Mouse (Mus musculus) spleen, adult 10 weeks (tissue): ENCODE results near the gene Ppp4r2. TPM values are rescaled to one million over a fixed set of nuclear protein-coding genes. Genes with fewer than 3 reads are reported as not detected.

ENCODE experiments used
- polyA plus RNA-seq: library from polyadenylated mRNA; stranded (reverse); fragments of 350-450 nt; fragmentation: Illumina TruSeq; extraction: RNeasy Lipid Tissue Mini Kit (QIAGEN cat#74804); gene quantifications from one replicate; pipeline ENCODE4 v1.2.3, GENCODE M21; 2015; ENCODE audit warnings: low replicate concordance; ENCODE audit not compliant: insufficient read depth

The Ppp4r2 gene
- polyA plus RNA-seq: 145 TPM

GRCm38 (mm10) chr6:100833355-100833754 is at the start of gene Ppp4r2:
Gene Ppp4r2 (plus strand): TSS chr6:100833622.

Other genes with a start within 250 kb of the Ppp4r2 start
- 4.6 TPM for gene Shq1, start 162.5 kb upstream of the Ppp4r2 start, polyA plus RNA-seq
- gene Gxylt2, start 128.9 kb upstream of the Ppp4r2 start, polyA plus RNA-seq: 1.2 TPM